Mouse (Mus musculus): ENCODE data around the gene Crmp1. TPM values are rescaled to one million over a fixed set of nuclear protein-coding genes. Genes with fewer than 3 reads are reported as not detected.

Gene Crmp1
- polyA plus RNA-seq, 1 experiment from 2014 or later: 9.4 TPM

- ATAC-seq (replicated peaks; ENCODE audit: low FRiP score) (no peak), DNase-seq (ENCODE audit: low spot score) (no peak)
- Histone ChIP-seq H3K4me2 (no peak overlapping the region), H3K4me1 (replicated peaks; ENCODE audit: control insufficient read depth, insufficient read depth, low read length) (no peaks in the 10 kb centered on the region), H3K9ac (ENCODE audit: low read depth, low read length) (no peak overlapping the region), H3K27me3 (replicated peaks; ENCODE audit: control insufficient read depth, insufficient read depth, low read length) (no peaks in the 10 kb centered on the region), H3K9me3 (ENCODE audit: control insufficient read depth, low read length) (no peaks in the 10 kb centered on the region), H3K4me3 (ENCODE audit: low read depth, low read length) (no peak overlapping the region), H3K27ac (ENCODE audit: low read depth, low read length) (no peak overlapping the region), H3K36me3 (ENCODE audit: control insufficient read depth, insufficient read depth, low read length) (no peaks in the 10 kb centered on the region)
- WGBS: 56% methylated on average over 9 of the region's 9 CpGs
These were observed 49.2 kb downstream of the Crmp1 start for GRCm38 (mm10) chr5:37290983-37291382.

- DNase-seq (ENCODE audit: low spot score) (no peak), ATAC-seq (replicated peaks; ENCODE audit: low FRiP score) (no peak)
- 68% methylated on average over 10 of the region's 10 CpGs for WGBS
These were observed 55.0 kb downstream of the Crmp1 start for GRCm38 (mm10) chr5:37296717-37297116.

DNA sequence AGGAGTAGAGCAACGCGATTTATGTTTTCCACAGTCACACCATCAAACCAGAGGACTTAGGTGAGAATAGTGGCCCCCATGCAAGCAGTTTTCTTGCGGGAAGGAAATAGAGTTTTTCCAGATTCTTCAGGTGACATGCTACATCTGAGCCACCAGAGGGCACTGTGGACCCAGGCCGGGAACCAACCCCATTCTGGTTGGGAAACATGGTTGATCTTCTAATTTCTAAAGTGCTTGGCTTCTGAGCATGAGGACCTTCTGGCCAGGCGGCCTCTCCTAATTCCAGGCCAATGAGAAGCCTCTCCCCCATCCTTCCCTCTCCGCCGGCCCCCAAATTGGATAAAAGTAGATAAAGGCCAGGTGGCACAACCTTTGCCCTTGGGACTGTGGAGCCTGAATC lies 56.6 kb downstream of the Crmp1 start:
- H3K27me3 ChIP-seq (replicated peaks; ENCODE audit: control insufficient read depth, insufficient read depth, low read length): no peaks in the 10 kb centered on the region
- no peak overlapping the region for H3K9ac ChIP-seq (ENCODE audit: low read depth, low read length)
- no peak overlapping the region for H3K4me2 ChIP-seq
- ATAC-seq (replicated peaks; ENCODE audit: low FRiP score): no peak
- H3K4me3 ChIP-seq (ENCODE audit: low read depth, low read length): no peak overlapping the region
- H3K4me1 ChIP-seq (replicated peaks; ENCODE audit: control insufficient read depth, insufficient read depth, low read length): no peaks in the 10 kb centered on the region
- DNase-seq (ENCODE audit: low spot score): no peak
- 17% methylated on average over 7 of the region's 7 CpGs for WGBS
- H3K27ac ChIP-seq (ENCODE audit: low read depth, low read length): no peak overlapping the region
- H3K9me3 ChIP-seq (ENCODE audit: control insufficient read depth, low read length): no peaks in the 10 kb centered on the region
- no peaks in the 10 kb centered on the region for H3K36me3 ChIP-seq (ENCODE audit: control insufficient read depth, insufficient read depth, low read length)

More at GRCm38 (mm10) chr5:37296717-37297116, 55.0 kb downstream of the Crmp1 start:
- Histone ChIP-seq H3K4me3 (ENCODE audit: low read depth, low read length) (no peak overlapping the region), H3K9me3 (ENCODE audit: control insufficient read depth, low read length) (no peaks in the 10 kb centered on the region), H3K36me3 (ENCODE audit: control insufficient read depth, insufficient read depth, low read length) (no peaks in the 10 kb centered on the region), H3K4me1 (replicated peaks; ENCODE audit: control insufficient read depth, insufficient read depth, low read length) (no peaks in the 10 kb centered on the region), H3K27me3 (replicated peaks; ENCODE audit: control insufficient read depth, insufficient read depth, low read length) (no peaks in the 10 kb centered on the region), H3K27ac (ENCODE audit: low read depth, low read length) (no peak overlapping the region), H3K9ac (ENCODE audit: low read depth, low read length) (no peak overlapping the region), H3K4me2 (no peak overlapping the region)

DNA sequence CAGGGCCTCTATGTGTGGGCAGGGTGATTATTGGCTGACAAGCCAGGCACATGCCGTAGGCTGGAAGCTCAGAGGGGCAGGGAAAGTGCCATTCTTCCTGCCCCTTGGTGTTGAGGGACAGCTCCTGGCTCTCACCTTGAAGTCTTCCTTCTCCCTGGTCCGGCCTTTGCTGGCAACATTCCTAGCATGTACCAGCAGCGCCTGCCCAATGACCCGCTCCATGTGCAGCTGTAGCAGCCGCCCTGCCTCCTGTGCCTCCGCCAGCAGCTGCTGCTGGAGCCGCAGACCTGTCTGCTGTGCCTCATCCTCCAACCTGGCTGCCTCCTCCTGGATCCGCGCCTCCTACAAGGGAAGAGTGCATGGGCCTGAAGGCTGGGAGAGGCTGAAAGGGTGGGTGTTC lies 68.3 kb downstream of the Crmp1 start:
- no peak overlapping the region for H3K4me3 ChIP-seq (ENCODE audit: low read depth, low read length)
- ATAC-seq (replicated peaks; ENCODE audit: low FRiP score) (no peak), DNase-seq (ENCODE audit: low spot score) (no peak)
- H3K9me3 ChIP-seq (ENCODE audit: control insufficient read depth, low read length): no peaks in the 10 kb centered on the region
- H3K27ac ChIP-seq (ENCODE audit: low read depth, low read length): no peak overlapping the region
- H3K9ac ChIP-seq (ENCODE audit: low read depth, low read length): no peak overlapping the region
- H3K4me1 ChIP-seq (replicated peaks; ENCODE audit: control insufficient read depth, insufficient read depth, low read length): no peaks in the 10 kb centered on the region
- H3K4me2 ChIP-seq: no peak overlapping the region
- WGBS: 77% methylated on average over 8 of the region's 9 CpGs
- no peaks in the 10 kb centered on the region; the same call in 1 of the 2 replicates for H3K36me3 ChIP-seq (ENCODE audit: control insufficient read depth, insufficient read depth, low read length)
- no peaks in the 10 kb centered on the region for H3K27me3 ChIP-seq (replicated peaks; ENCODE audit: control insufficient read depth, insufficient read depth, low read length)

DNA sequence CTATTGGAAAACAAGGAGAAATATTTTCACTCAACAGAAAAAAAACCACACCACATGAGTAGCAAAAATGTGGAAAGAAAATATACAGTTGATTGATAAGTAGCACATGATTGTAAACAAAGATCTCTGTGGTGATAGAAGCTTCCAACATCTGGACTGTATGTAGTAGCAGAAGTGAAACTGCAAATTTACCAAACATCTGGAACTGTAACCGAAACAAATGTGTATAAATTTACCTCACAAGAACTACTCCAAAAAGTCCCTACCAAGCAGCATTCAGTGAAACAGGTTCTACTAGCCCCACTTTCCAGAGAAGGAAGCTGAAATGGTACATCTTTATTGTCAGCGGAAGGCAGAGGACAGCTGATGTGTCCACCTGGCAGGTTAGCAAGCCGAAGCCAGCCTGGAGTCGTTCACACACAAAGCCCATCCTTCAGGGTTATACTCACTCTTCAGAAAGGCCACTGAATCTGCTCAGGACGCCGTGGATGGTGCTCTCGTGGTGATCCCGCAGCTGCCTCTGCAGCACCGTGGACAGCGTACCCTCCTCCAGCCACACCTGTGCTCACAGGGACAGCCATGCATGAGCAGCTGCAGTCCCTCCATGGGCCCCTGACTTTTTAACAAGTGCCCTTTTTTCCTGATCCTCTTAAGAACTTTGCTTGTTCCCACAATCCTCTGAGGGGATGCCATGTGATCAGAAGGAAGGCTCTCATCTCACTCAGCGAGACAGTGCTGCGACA lies 71.4 kb downstream of the Crmp1 start:
- DNase-seq (ENCODE audit: low spot score): no peak
- no peak overlapping the region for H3K4me2 ChIP-seq
- H3K27me3 ChIP-seq (replicated peaks; ENCODE audit: control insufficient read depth, insufficient read depth, low read length): no peaks in the 10 kb centered on the region
- no peaks in the 10 kb centered on the region for H3K4me1 ChIP-seq (replicated peaks; ENCODE audit: control insufficient read depth, insufficient read depth, low read length)
- no peak overlapping the region for H3K4me3 ChIP-seq (ENCODE audit: low read depth, low read length)
- no peak for ATAC-seq (replicated peaks; ENCODE audit: low FRiP score)
- H3K9ac ChIP-seq (ENCODE audit: low read depth, low read length): no peak overlapping the region
- WGBS: 81% methylated on average over 12 of the region's 12 CpGs
- no peak overlapping the region for H3K27ac ChIP-seq (ENCODE audit: low read depth, low read length)
- no peaks in the 10 kb centered on the region; the same call in 1 of the 2 replicates for H3K36me3 ChIP-seq (ENCODE audit: control insufficient read depth, insufficient read depth, low read length)
- H3K9me3 ChIP-seq (ENCODE audit: control insufficient read depth, low read length): no peaks in the 10 kb centered on the region

DNA sequence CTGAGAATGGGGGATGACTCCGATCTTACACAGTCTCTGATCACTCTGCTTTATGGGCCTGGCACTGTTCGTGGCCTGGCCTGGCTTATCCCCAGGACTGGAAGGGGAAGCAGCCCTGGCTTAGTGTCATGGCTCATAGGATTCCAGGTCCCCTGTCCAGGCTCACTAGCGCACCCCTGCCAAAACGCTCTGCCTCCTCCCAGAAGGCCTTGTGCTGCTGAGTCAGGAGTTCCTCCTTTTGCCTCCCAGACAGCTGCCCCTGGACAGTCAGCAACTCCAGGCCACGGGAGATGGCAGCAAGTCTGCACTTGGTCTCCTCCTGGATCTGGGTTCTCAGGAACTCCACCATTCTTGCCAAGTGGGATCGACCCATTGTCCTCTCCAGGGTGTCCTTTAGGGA lies 77.0 kb downstream of the Crmp1 start:
- 77% methylated on average over 6 of the region's 6 CpGs for WGBS
- Histone ChIP-seq H3K36me3 (ENCODE audit: control insufficient read depth, insufficient read depth, low read length) (no peaks in the 10 kb centered on the region; the same call in 1 of the 2 replicates), H3K4me1 (replicated peaks; ENCODE audit: control insufficient read depth, insufficient read depth, low read length) (no peaks in the 10 kb centered on the region), H3K27ac (ENCODE audit: low read depth, low read length) (no peak overlapping the region), H3K9ac (ENCODE audit: low read depth, low read length) (no peak overlapping the region), H3K4me2 (no peak overlapping the region), H3K27me3 (replicated peaks; ENCODE audit: control insufficient read depth, insufficient read depth, low read length) (no peaks in the 10 kb centered on the region), H3K9me3 (ENCODE audit: control insufficient read depth, low read length) (no peaks in the 10 kb centered on the region), H3K4me3 (ENCODE audit: low read depth, low read length) (no peak overlapping the region)
- ATAC-seq (replicated peaks; ENCODE audit: low FRiP score) (no peak), DNase-seq (ENCODE audit: low spot score) (no peak)

DNA sequence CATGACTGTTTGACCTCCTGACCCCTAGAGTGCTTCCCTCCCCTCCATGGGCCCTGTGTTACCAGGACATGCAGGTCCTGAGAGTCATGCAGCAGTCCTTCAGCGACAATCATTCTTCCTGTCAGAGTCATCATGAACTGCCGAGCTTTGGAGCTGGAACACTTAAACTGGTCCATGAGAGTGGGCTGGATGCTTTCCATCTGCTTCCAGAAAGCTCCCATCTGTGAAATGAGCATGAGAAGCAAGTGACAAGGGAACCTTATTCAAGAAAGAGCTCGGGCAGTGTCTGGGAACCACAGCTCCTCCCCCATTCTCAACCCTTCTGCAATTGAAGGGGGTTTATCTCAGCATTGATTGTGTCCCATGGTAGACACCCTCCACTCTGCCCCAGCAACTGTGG lies 78.4 kb downstream of the Crmp1 start:
- H3K36me3 ChIP-seq (ENCODE audit: control insufficient read depth, insufficient read depth, low read length): no peaks in the 10 kb centered on the region; the same call in 1 of the 2 replicates
- WGBS: 58% methylated on average over 3 of the region's 3 CpGs
- no peaks in the 10 kb centered on the region for H3K9me3 ChIP-seq (ENCODE audit: control insufficient read depth, low read length)
- no peak overlapping the region for H3K4me2 ChIP-seq
- no peaks in the 10 kb centered on the region for H3K27me3 ChIP-seq (replicated peaks; ENCODE audit: control insufficient read depth, insufficient read depth, low read length)
- H3K4me1 ChIP-seq (replicated peaks; ENCODE audit: control insufficient read depth, insufficient read depth, low read length): no peaks in the 10 kb centered on the region
- no peak for DNase-seq (ENCODE audit: low spot score)
- H3K27ac ChIP-seq (ENCODE audit: low read depth, low read length): no peak overlapping the region
- ATAC-seq (replicated peaks; ENCODE audit: low FRiP score): no peak
- no peak overlapping the region for H3K4me3 ChIP-seq (ENCODE audit: low read depth, low read length)
- no peak overlapping the region for H3K9ac ChIP-seq (ENCODE audit: low read depth, low read length)

DNA sequence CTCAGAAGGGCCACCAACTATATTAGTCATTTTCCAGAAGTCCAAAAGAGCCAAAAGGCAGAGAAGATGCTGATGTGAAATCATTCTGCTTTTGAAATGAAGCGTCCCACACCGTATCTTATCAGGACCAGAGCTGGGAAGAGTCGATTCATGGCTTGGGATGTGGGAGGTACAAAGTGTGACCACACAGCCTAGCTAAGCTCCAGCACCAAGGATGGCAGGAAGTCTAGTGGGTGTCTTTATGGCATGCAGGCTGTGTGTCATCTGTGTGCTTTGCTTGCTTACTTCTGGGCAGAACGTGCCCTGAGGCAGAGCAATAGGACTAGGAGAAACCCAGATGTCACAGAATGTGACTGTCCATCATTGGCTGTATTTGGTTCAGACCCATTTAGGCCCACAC lies 79.0 kb downstream of the Crmp1 start:
- Histone ChIP-seq H3K4me2 (no peak overlapping the region), H3K27ac (ENCODE audit: low read depth, low read length) (no peak overlapping the region), H3K9me3 (ENCODE audit: control insufficient read depth, low read length) (no peaks in the 10 kb centered on the region), H3K9ac (ENCODE audit: low read depth, low read length) (no peak overlapping the region), H3K4me1 (replicated peaks; ENCODE audit: control insufficient read depth, insufficient read depth, low read length) (no peaks in the 10 kb centered on the region), H3K36me3 (ENCODE audit: control insufficient read depth, insufficient read depth, low read length) (no peaks in the 10 kb centered on the region; the same call in 1 of the 2 replicates), H3K4me3 (ENCODE audit: low read depth, low read length) (no peak overlapping the region), H3K27me3 (replicated peaks; ENCODE audit: control insufficient read depth, insufficient read depth, low read length) (no peaks in the 10 kb centered on the region)
- no peak for ATAC-seq (replicated peaks; ENCODE audit: low FRiP score)
- WGBS: 82% methylated on average over 4 of the region's 4 CpGs
- no peak for DNase-seq (ENCODE audit: low spot score)

GRCm38 (mm10) chr5:37326675-37327074 lies 84.9 kb downstream of the Crmp1 start:
- ATAC-seq (replicated peaks; ENCODE audit: low FRiP score) (no peak), DNase-seq (ENCODE audit: low spot score) (no peak)
- no peaks in the 10 kb centered on the region for H3K27me3 ChIP-seq (replicated peaks; ENCODE audit: control insufficient read depth, insufficient read depth, low read length)
- H3K4me3 ChIP-seq (ENCODE audit: low read depth, low read length): no peak overlapping the region
- WGBS: 85% methylated on average over 6 of the region's 6 CpGs
- no peaks in the 10 kb centered on the region for H3K36me3 ChIP-seq (ENCODE audit: control insufficient read depth, insufficient read depth, low read length)
- no peak overlapping the region for H3K9ac ChIP-seq (ENCODE audit: low read depth, low read length)
- H3K4me1 ChIP-seq (replicated peaks; ENCODE audit: control insufficient read depth, insufficient read depth, low read length): no peaks in the 10 kb centered on the region
- H3K27ac ChIP-seq (ENCODE audit: low read depth, low read length): no peak overlapping the region
- no peaks in the 10 kb centered on the region for H3K9me3 ChIP-seq (ENCODE audit: control insufficient read depth, low read length)
- H3K4me2 ChIP-seq: no peak overlapping the region

Measured in liver, embryonic 11.5 days (tissue).